Mouse (Mus musculus) thymus, adult 2 months (tissue): ENCODE data around the gene Bach2.

Source experiments
- CTCF ChIP-seq: fragments of 200-500 bp; IDR thresholded peaks from 2 replicates; pipeline ENCODE4 v1.5.1; 2012; ENCODE audit warnings: mild to moderate bottlenecking, control low read depth, low read length, moderate library complexity, borderline replicate concordance; ENCODE audit not compliant: control insufficient read depth, poor library complexity, insufficient read depth; ENCODE audit errors: extremely low read depth
- POLR2A ChIP-seq: fragments of 200-500 bp; IDR thresholded peaks from 2 replicates; pipeline ENCODE4 v1.6.1; 2012; ENCODE audit warnings: mild to moderate bottlenecking, low read length, control low read depth, moderate library complexity; ENCODE audit not compliant: control insufficient read depth, poor library complexity, insufficient read depth; ENCODE audit errors: extremely low read depth

GRCm38 (mm10) chr4:32434612-32435011 lies 196.0 kb downstream of the Bach2 start:
- TF ChIP-seq CTCF (no peak), POLR2A (no peak)
